Mouse (Mus musculus) small intestine, adult 2 months (tissue): Measurements from ENCODE around the gene Ap2a2.

Experiments used
- CTCF ChIP-seq: fragments of 200-500 bp; IDR thresholded peaks from 2 replicates; pipeline ENCODE4 v1.5.1; 2012; ENCODE audit warnings: low read depth, mild to moderate bottlenecking, control low read depth, inconsistent platforms, low read length, moderate library complexity, mixed read lengths; ENCODE audit not compliant: insufficient replicate concordance, insufficient read length; ENCODE audit errors: extremely low read depth
- POLR2A ChIP-seq: fragments of 200-500 bp; IDR thresholded peaks from 2 replicates; pipeline ENCODE4 v1.6.1; 2012; ENCODE audit warnings: low read depth, mild to moderate bottlenecking, control low read depth, inconsistent platforms, low read length, moderate library complexity

DNA sequence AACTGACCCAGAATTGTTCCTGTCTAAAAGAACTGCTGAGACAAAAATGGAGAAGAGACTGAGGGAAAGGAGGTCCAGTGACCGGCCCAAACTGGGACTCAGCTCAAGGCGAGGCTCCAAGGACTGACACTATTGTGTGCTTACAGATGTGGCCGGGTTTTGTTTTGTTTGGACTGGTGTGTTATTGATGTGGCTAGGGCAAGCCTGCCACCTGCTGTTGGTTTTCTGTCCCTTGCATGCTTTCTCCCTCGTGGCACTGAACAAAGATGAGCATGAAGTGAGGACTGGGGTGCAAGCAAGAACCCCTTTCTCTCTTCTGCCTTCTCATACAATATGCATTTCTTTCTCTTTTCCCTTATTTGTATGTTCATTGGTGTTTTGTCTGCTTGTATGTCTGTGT lies 104.2 kb downstream of the Ap2a2 start:
- TF ChIP-seq POLR2A (no peak), CTCF (peak; percentile 71; the same call in 1 of the 2 replicates)
